Mouse (Mus musculus) embryonic facial prominence, embryonic 11.5 days (tissue): ENCODE results near the gene Prpf8. TPM values are rescaled to one million over a fixed set of nuclear protein-coding genes. Genes with fewer than 3 reads are reported as not detected.

ENCODE experiments used
- ATAC-seq: fragments of 200-750 bp; cut with Nextera tagmentation; replicated peaks from 2 replicates; pipeline ENCODE4 v1.8.0; 2017; ENCODE audit warnings: low read depth; ENCODE audit not compliant: insufficient number of reproducible peaks, low FRiP score, low TSS enrichment
- DNase-seq: peaks from one replicate; pipeline ENCODE4 v3.0.0-alpha.2; 2015; ENCODE audit warnings: low spot score
- H3K27ac ChIP-seq: fragments of 300-500 bp; sonication (generic); replicated peaks from 2 replicates; pipeline ENCODE4 v1.5.1; 2014; ENCODE audit warnings: mild to moderate bottlenecking, low read depth, low read length, control low read depth
- H3K27me3 ChIP-seq: fragments of 300-500 bp; sonication (generic); 2 replicates; pipeline ENCODE4 v1.6.1; 2014; ENCODE audit warnings: mild to moderate bottlenecking, low read length, moderate library complexity, mixed read lengths; ENCODE audit not compliant: control insufficient read depth, insufficient read depth
- H3K36me3 ChIP-seq: fragments of 300-500 bp; sonication (generic); replicated peaks from 2 replicates; pipeline ENCODE4 v1.6.1; 2014; ENCODE audit warnings: low read depth, mild to moderate bottlenecking, low read length, moderate library complexity, mixed read lengths; ENCODE audit not compliant: control insufficient read depth, insufficient read depth
- H3K4me1 ChIP-seq: fragments of 300-500 bp; sonication (generic); 2 replicates; pipeline ENCODE4 v1.6.1; 2014; ENCODE audit warnings: low read length, mixed read lengths; ENCODE audit not compliant: control insufficient read depth, insufficient read depth
- H3K4me2 ChIP-seq: fragments of 300-500 bp; sonication (generic); 2 replicates; pipeline ENCODE4 v1.6.1; 2014; ENCODE audit warnings: low read depth, mild to moderate bottlenecking, control low read depth, low read length, moderate library complexity
- H3K4me3 ChIP-seq: fragments of 300-500 bp; sonication (generic); 2 replicates; pipeline ENCODE4 v1.5.1; 2014; ENCODE audit warnings: low read depth, low read length, control low read depth
- H3K9ac ChIP-seq: fragments of 300-500 bp; sonication (generic); replicated peaks from 2 replicates; pipeline ENCODE4 v1.6.1; 2014; ENCODE audit warnings: mild to moderate bottlenecking, control low read depth, low read length
- H3K9me3 ChIP-seq: fragments of 300-500 bp; sonication (generic); replicated peaks from 2 replicates; pipeline ENCODE4 v1.6.1; 2016; ENCODE audit warnings: mild to moderate bottlenecking, low read length, inconsistent platforms, mixed read lengths; ENCODE audit not compliant: control insufficient read depth
- WGBS: fragments of 180-500 bp; shearing (Covaris S2); extraction: QIAGEN DNeasy Blood & Tissue Kit; methylation state at CpG from one replicate; pipeline ENCODE4 v1.1.7; 2014; 5-methylcytosine and 5-hydroxymethylcytosine counted together
- polyA plus RNA-seq: library from polyadenylated mRNA; unstranded; fragments of >200 nt; fragmentation: Nextera tagmentation; extraction: Ambion mirVana; gene quantifications from 2 replicates; pipeline ENCODE4 v1.2.1, GENCODE M21; 2014

Prpf8 gene
- polyA plus RNA-seq, 1 experiment from 2014 or later = 103 TPM

DNA sequence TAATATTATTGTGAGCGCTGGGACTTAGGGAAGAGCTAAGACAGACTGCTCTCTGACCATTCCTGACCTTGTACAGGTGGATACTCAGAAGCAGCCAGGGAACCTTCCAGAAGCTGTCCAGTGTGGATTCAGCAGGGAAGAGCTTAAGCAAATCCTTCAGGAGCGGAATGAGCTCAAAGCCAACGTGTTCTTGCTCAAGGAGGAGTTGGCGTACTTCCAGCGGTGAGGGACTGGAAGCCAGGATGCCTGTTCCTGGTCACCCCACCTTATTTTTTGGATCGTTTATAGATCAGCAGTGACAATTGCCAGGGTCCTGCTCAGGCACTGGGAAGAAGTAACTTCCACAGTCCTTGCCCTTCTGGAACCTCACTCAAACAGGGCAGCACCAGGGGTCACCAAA is 24.6 kb downstream of the Prpf8 start:
- Histone ChIP-seq H3K9ac (no peak overlapping the region), H3K9me3 (no peaks in the 10 kb centered on the region), H3K27ac (no peak overlapping the region), H3K36me3 (peaks cover 8% of the 10 kb centered on the region), H3K4me1 (peaks cover 7% of the 10 kb centered on the region), H3K4me3 (no peak overlapping the region), H3K27me3 (no peaks in the 10 kb centered on the region), H3K4me2 (no peak overlapping the region)
- no peak for ATAC-seq
- 91% methylated on average over 6 of the region's 6 CpGs for WGBS
- no peak for DNase-seq

DNA sequence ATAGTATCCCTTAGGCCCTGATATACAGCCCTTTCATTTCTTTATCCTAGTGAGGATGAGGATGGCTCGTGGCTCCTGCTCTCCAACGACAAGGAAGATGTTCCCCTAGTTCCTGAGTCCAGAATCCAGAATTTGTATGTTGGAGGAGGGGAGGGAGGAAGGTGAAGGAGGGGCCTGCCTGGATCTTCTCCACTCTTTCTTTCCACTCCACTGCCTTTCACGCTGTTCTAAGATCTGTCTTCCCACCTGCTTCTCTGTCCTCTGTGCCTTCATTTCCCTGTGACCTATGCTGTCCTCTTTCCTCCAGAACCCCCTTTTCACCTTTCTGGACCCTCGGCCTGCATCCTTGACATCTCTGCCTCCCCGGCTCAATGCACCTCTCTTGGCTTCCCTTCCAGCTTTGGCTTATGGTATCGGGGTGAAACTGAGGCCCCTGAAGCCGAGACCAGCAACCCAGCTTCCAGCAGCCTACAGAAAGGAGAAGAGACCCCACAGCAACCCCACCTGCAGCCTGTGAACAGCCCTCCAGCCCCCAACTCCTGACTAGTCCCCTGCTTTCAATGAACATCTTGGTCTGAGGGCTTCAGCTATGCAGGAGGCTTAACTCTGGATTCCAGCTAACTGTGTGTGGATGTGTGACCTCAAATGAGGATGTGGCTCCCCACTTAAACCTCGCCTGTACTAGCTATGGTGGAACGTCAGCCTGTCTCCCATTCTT is 25.8 kb downstream of the Prpf8 start:
- peaks cover 5% of the 10 kb centered on the region for H3K36me3 ChIP-seq
- H3K27me3 ChIP-seq = no peaks in the 10 kb centered on the region
- DNase-seq = no peak
- no peak overlapping the region for H3K9ac ChIP-seq
- ATAC-seq = no peak
- no peak overlapping the region for H3K4me3 ChIP-seq
- WGBS = 79% methylated on average over 9 of the region's 9 CpGs
- H3K9me3 ChIP-seq = no peaks in the 10 kb centered on the region
- H3K27ac ChIP-seq = no peak overlapping the region
- H3K4me2 ChIP-seq = no peak overlapping the region
- peaks cover 7% of the 10 kb centered on the region for H3K4me1 ChIP-seq

DNA sequence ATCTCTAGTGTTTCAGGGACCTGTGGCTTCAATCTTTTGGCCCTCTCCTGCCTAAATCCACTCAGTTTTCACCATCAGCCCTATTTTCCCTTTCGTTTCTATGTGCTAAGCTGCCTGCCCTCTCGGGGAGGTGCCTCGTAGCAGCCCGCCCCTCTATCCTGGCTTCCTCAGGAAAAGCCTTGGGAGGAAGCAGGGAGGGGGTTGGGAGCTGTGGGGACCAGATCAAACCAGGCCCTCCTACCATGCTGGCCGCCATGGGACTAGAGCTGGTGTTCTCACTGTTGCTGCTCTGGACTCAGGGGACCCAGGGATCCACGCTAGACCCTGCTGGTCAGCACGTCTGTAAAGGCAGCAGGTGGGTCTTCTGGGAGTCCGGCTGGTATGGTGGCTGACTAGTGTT is 26.7 kb downstream of the Prpf8 start, which contains the start of gene Scarf1:
Gene Scarf1, plus strand, starts transcription at position 205 of the 400 bp plus-strand sequence.
- no peaks in the 10 kb centered on the region for H3K27me3 ChIP-seq
- H3K27ac ChIP-seq = no peak within 1 kb of the TSS
- peaks cover 3% of the 10 kb centered on the region for H3K36me3 ChIP-seq
- H3K4me2 ChIP-seq = peak within 1 kb of the TSS; percentile 14; the same call in 1 of the 2 replicates
- DNase-seq = no peak
- WGBS = 50% methylated on average over 8 of the region's 8 CpGs
- no peak within 1 kb of the TSS for H3K4me3 ChIP-seq
- H3K4me1 ChIP-seq = peaks cover 7% of the 10 kb centered on the region
- no peak for ATAC-seq
- H3K9me3 ChIP-seq = no peaks in the 10 kb centered on the region
- H3K9ac ChIP-seq = no peak within 1 kb of the TSS

DNA sequence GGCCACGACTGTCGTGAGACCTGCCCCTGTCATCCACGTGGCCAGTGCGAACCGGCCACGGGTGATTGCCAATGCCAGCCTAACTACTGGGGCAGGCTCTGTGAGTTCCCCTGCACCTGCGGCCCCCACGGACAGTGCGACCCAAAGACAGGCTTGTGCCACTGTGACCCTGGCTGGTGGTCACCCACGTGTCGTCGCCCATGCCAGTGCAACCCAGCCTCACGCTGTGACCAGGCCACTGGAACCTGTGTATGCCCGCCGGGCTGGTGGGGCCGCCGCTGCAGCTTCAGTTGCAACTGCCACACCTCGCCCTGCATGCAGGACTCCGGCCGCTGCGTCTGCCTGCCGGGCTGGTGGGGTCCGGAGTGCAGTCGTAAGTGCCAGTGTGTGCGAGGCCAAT is 28.6 kb downstream of the Prpf8 start:
- no peak for DNase-seq
- 93% methylated on average over 25 of the region's 25 CpGs for WGBS
- no peak overlapping the region for H3K4me2 ChIP-seq
- no peaks in the 10 kb centered on the region for H3K4me1 ChIP-seq
- H3K27ac ChIP-seq = no peak overlapping the region
- no peak for ATAC-seq
- H3K36me3 ChIP-seq = no peaks in the 10 kb centered on the region
- H3K9me3 ChIP-seq = no peaks in the 10 kb centered on the region
- no peak overlapping the region for H3K9ac ChIP-seq
- no peaks in the 10 kb centered on the region for H3K27me3 ChIP-seq
- H3K4me3 ChIP-seq = no peak overlapping the region

DNA sequence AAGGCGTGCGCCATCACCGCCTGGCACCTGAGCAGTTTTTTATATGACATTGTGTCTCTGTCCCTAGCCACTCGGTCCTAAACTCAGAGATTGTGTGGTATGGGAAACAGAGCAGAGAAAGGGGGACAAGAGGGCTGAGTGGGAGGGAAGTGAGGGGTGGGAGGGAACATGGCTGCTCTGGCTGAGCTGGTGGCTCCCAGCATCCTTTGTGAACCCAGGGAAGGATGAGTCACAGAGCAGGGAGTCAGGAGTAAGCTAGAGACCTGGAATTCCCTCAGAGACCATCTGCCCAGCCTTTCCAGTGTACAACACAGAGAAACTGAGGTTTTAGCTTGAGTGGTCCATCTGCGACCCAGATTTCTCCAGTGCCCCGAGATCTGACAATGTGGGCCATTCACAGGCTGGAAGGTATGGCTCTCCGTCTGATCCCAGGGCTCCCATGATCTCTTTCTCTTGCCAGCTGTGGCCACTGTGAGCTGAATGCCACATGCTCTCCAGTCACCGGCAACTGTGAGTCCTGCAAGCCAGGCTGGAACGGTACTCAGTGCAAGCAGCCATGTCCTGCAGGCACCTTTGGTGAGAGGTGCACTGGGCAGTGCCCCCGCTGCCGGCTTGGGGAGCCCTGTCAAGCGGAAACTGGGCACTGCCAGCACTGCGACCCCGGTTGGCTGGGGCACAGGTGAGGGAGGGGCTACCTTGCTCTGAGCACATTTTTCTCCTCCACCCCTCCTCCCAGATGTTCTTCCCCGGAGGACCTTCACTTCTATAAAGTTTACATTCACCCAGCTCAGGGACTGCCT is 33.4 kb downstream of the Prpf8 start:
- WGBS = 77% methylated on average over 15 of the region's 15 CpGs
- no peaks in the 10 kb centered on the region for H3K36me3 ChIP-seq

DNA sequence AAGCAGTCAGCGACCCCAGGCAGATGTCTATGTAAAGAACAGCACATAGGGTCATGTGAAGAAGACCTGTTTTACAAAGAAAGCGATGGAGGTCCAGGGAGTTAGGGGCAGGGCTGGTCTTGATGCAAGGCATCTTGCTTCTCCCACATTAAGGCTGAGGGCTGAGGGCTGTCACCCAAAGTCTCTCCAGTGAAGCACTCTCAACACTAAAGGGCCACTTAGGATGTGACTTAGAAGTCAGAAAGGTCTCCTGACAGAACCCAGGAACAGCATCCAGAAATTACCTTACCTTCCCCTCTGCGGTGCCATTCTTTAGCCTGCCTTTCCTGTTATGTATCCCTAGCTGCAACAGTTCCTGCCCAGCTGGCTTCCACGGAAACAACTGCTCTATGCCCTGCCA is 35.0 kb downstream of the Prpf8 start:
- H3K9ac ChIP-seq = no peak overlapping the region
- H3K27ac ChIP-seq = no peak overlapping the region
- no peaks in the 10 kb centered on the region for H3K9me3 ChIP-seq
- H3K27me3 ChIP-seq = no peaks in the 10 kb centered on the region
- H3K4me2 ChIP-seq = no peak overlapping the region
- no peaks in the 10 kb centered on the region for H3K4me1 ChIP-seq
- H3K4me3 ChIP-seq = no peak overlapping the region
- no peak for ATAC-seq
- H3K36me3 ChIP-seq = no peaks in the 10 kb centered on the region
- 79% methylated on average over 4 of the region's 4 CpGs for WGBS
- no peak for DNase-seq

More for the DNA sequence above, 33.4 kb downstream of the Prpf8 start:
- no peaks in the 10 kb centered on the region for H3K4me1 ChIP-seq
- no peaks in the 10 kb centered on the region for H3K9me3 ChIP-seq
- no peak overlapping the region for H3K4me2 ChIP-seq
- no peak overlapping the region for H3K9ac ChIP-seq
- no peak for ATAC-seq
- H3K27ac ChIP-seq = no peak overlapping the region
- no peak overlapping the region for H3K4me3 ChIP-seq
- no peaks in the 10 kb centered on the region for H3K27me3 ChIP-seq
- DNase-seq = no peak

DNA sequence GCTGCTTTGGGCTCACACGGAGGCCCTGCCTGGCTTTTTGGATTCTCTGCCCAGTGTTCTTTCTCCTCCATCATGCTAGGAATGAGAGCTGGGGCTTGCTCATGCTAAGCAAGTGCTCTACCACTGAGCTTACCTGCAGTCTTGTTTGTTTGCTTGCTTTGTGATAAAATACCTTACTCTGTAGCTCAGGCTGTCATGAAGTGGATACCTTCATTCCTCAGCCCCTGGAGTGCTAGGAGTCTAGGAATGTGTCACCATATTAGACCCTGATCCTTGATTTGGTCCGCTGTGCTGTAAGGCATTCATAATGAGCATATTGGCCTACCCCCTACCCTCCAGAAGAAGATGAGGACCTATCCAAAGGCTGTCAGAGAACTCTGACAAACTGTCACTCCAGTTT is 36.2 kb downstream of the Prpf8 start:
- ATAC-seq (no peak), DNase-seq (no peak)
- H3K27me3 ChIP-seq = no peaks in the 10 kb centered on the region
- no peak overlapping the region for H3K4me3 ChIP-seq
- 90% methylated on average over 2 of the region's 2 CpGs for WGBS
- no peak overlapping the region for H3K4me2 ChIP-seq
- no peak overlapping the region for H3K27ac ChIP-seq
- H3K36me3 ChIP-seq = no peaks in the 10 kb centered on the region
- no peaks in the 10 kb centered on the region for H3K9me3 ChIP-seq
- H3K4me1 ChIP-seq = no peaks in the 10 kb centered on the region
- no peak overlapping the region for H3K9ac ChIP-seq

DNA sequence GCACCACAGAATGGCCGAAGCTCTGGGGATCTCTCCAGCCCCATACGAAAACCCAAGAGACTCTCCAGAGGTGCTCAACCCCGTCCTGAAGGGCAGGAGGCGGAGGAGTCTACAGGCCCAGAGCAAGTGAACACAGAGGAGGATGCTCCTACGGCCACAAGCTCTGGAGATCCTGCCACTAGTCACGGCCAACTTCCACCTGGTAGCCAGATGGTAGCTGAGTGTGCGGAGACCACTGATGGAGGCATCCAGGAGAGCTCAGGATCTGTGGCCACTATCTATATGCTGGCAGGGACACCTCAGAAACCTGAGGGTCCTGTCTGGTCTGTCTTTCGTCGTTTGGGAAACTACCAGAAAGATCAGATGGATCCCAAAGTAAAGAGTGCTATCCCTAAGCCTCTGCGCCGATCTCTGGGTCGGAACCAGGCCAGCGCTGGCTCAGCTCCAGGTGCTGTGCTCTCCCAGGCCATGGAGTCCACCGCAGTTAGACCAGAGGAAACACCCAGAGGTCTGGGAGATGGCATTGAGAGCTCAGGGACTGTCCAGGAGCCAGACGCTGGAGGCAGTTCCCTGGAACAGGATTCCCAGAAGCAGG is 39.0 kb downstream of the Prpf8 start:
- ATAC-seq (no peak), DNase-seq (no peak)
- H3K4me2 ChIP-seq = no peak overlapping the region
- H3K27me3 ChIP-seq = no peaks in the 10 kb centered on the region
- H3K27ac ChIP-seq = no peak overlapping the region
- H3K4me1 ChIP-seq = no peaks in the 10 kb centered on the region
- H3K36me3 ChIP-seq = no peaks in the 10 kb centered on the region
- 82% methylated on average over 15 of the region's 15 CpGs for WGBS
- no peak overlapping the region for H3K4me3 ChIP-seq
- H3K9me3 ChIP-seq = no peaks in the 10 kb centered on the region
- no peak overlapping the region for H3K9ac ChIP-seq
